Mouse (Mus musculus): ENCODE data around the gene Actr3. TPM values are rescaled to one million over a fixed set of nuclear protein-coding genes. Genes with fewer than 3 reads are reported as not detected.

Actr3 gene
- polyA plus RNA-seq, 1 experiment = 94.2 TPM

DNA sequence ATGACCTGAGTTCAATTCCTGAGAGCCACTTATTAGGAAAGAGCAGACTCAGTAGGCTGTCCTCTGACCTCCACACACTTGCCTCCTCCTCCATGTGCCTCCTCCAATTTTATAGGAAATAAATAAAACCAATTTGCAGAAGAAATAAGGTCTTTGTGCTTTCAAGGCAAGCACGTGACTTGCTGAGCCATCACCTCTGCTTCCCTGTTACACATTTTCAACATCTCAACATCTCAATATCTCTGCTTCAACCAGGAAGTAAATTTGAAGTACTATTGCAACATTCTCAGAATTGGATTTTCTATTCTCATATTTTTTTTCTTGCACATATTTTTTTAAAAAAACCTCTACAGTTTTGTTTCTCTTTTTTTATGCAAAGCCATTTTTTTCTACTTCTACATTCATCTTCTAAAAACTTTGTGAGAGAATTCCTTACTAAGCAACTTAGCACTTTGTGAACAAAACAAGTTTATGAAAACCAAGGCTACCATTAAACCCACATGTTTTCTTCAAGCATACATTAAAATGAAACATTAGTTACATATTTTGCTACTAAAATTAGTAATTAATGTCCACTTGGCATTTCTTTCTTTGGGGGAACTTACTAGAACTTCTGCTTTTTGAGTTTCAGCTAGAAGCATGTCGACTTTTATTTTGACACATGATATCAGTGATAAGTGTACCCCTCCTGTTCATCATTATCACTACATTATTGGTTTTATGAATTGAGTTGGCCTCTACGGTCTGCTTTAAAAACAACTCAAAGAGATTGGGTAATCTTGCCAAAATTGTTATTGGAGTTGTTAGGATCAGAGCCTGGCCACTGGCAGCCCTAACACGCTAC lies 35.5 kb upstream of the Actr3 start:
- H3K27me3 ChIP-seq (ENCODE audit: control insufficient read depth, insufficient read depth, low read length) = no peaks in the 10 kb centered on the region; the same call in 1 of the 2 replicates

DNA sequence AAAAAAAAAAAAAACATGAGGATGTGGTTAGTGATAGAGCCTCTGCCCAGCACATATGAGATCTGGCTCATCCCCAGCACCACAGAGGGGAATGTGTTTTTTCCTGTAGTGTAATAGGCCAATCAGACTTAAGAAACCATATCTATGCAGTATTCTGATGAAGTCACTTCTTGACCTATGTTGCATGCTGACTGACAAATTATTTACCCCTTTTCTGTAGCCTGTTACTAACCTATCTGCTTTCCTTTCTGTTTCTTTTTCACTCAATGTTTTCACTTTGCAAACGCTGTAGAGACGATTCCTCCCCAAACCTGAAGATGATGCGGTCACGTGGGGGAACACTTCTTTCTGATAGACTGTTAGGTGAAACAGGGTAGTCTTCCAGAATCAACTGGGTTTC lies 32.4 kb upstream of the Actr3 start:
- Histone ChIP-seq H3K27ac (ENCODE audit: insufficient read depth, low read length) (no peak overlapping the region), H3K4me1 (ENCODE audit: control insufficient read depth, insufficient read depth, low read length) (no peaks in the 10 kb centered on the region), H3K27me3 (ENCODE audit: control insufficient read depth, insufficient read depth, low read length) (no peaks in the 10 kb centered on the region; the same call in 1 of the 2 replicates), H3K4me3 (replicated peaks; ENCODE audit: insufficient read depth, low read depth, low read length) (no peak overlapping the region)
- WGBS = 96% methylated on average over 4 of the region's 4 CpGs
- no peak for DNase-seq
- no peak for TF ChIP-seq POLR2A (IDR thresholded peaks at IDR 0.05; ENCODE audit: borderline replicate concordance, insufficient read depth, low read length)
- TF ChIP-seq CTCF (IDR thresholded peaks at IDR 0.05; ENCODE audit: borderline replicate concordance, insufficient read depth, low read depth, low read length) = no peak

More for the DNA sequence above, 35.5 kb upstream of the Actr3 start:
- WGBS = 80% methylated on average over 4 of the region's 4 CpGs
- no peaks in the 10 kb centered on the region for H3K4me1 ChIP-seq (ENCODE audit: control insufficient read depth, insufficient read depth, low read length)
- no peak overlapping the region for H3K27ac ChIP-seq (ENCODE audit: insufficient read depth, low read length)
- DNase-seq = no peak
- TF ChIP-seq POLR2A (IDR thresholded peaks at IDR 0.05; ENCODE audit: borderline replicate concordance, insufficient read depth, low read length) (no peak), CTCF (IDR thresholded peaks at IDR 0.05; ENCODE audit: borderline replicate concordance, insufficient read depth, low read depth, low read length) (no peak)
- no peak overlapping the region for H3K4me3 ChIP-seq (replicated peaks; ENCODE audit: insufficient read depth, low read depth, low read length)

DNA sequence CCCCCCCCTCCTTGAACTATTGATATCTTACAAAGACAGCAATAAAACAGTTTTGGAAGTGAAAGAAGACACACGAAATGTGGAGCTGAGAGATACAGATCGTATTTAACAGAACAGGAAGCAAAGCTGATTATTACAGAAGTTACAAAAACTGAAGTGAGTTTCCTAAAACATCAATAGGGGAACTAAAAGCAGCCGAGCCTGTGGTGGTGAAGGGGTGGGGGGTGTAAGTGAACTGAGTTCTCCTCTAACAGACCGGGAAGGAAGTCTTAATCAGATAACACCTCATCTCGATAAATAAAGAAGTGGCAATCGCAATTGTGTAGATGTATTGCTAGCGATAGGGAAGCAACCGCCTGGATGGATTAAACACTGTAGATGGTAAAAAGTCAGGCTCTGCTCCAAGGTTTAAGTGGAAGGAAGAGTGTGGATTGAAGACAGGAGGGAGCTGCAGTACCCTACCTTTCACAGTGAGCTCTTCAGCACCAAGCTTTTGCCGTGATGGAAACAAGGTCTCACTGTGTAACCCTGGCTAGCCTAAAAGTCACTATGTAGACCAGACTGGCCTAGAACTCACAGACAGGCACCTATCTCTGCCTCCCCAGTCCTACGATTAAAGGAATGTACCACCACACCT lies 31.2 kb upstream of the Actr3 start:
- Histone ChIP-seq H3K27ac (ENCODE audit: insufficient read depth, low read length) (no peak overlapping the region), H3K27me3 (ENCODE audit: control insufficient read depth, insufficient read depth, low read length) (no peaks in the 10 kb centered on the region; the same call in 1 of the 2 replicates), H3K4me1 (ENCODE audit: control insufficient read depth, insufficient read depth, low read length) (no peaks in the 10 kb centered on the region), H3K4me3 (replicated peaks; ENCODE audit: insufficient read depth, low read depth, low read length) (no peak overlapping the region)
- no peak for DNase-seq
- WGBS = 88% methylated on average over 10 of the region's 10 CpGs
- TF ChIP-seq CTCF (IDR thresholded peaks at IDR 0.05; ENCODE audit: borderline replicate concordance, insufficient read depth, low read depth, low read length) (no peak), POLR2A (IDR thresholded peaks at IDR 0.05; ENCODE audit: borderline replicate concordance, insufficient read depth, low read length) (no peak)

DNA sequence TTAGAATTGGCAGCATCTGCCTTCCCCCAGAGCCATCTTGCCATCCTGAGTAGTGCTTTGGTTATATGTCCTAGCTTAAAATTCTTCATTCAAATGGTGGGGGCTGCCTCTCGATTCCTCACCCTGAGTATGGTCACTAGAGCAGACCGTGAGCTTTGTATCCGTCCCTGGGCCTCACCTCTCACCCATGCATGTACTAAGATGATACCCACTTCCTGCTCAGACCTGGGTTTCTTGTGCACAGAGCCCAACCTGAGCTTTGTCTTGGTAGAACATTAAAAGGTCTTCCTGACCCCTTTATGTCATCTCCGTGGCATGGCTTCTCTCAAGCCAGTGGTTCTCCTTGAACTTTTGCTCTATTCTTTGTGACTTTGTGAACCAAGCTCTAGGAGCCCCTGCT lies 28.5 kb upstream of the Actr3 start:
- TF ChIP-seq CTCF (IDR thresholded peaks at IDR 0.05; ENCODE audit: borderline replicate concordance, insufficient read depth, low read depth, low read length) = no peak
- TF ChIP-seq POLR2A (IDR thresholded peaks at IDR 0.05; ENCODE audit: borderline replicate concordance, insufficient read depth, low read length) = no peak
- 92% methylated on average over 4 of the region's 4 CpGs for WGBS
- no peaks in the 10 kb centered on the region for H3K27me3 ChIP-seq (ENCODE audit: control insufficient read depth, insufficient read depth, low read length)
- no peak overlapping the region for H3K4me3 ChIP-seq (replicated peaks; ENCODE audit: insufficient read depth, low read depth, low read length)
- no peak overlapping the region for H3K27ac ChIP-seq (ENCODE audit: insufficient read depth, low read length)
- H3K4me1 ChIP-seq (ENCODE audit: control insufficient read depth, insufficient read depth, low read length) = peaks cover 3% of the 10 kb centered on the region; the same call in 1 of the 2 replicates
- no peak for DNase-seq

DNA sequence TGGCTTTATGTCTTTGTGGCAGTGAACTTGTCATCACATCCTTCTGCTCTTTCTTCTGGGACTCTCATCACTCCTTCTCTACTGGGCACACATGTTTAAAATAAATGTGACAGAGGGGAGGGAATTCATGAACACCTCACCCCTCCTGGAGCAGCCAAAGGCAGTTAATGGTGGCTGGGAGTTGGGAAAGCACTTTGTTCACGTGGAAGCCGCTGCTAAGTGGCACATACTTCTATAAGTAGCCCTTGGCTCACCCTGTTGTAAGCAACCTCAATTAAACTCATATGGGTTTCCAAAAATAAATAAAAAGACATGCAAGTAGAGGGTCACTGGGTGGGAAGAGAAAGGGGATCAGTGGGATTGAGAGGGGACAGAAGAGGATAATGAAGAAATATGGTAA lies 27.8 kb upstream of the Actr3 start:
- Histone ChIP-seq H3K27ac (ENCODE audit: insufficient read depth, low read length) (no peak overlapping the region), H3K27me3 (ENCODE audit: control insufficient read depth, insufficient read depth, low read length) (no peaks in the 10 kb centered on the region)
- WGBS = 83% methylated on average over 2 of the region's 2 CpGs

DNA sequence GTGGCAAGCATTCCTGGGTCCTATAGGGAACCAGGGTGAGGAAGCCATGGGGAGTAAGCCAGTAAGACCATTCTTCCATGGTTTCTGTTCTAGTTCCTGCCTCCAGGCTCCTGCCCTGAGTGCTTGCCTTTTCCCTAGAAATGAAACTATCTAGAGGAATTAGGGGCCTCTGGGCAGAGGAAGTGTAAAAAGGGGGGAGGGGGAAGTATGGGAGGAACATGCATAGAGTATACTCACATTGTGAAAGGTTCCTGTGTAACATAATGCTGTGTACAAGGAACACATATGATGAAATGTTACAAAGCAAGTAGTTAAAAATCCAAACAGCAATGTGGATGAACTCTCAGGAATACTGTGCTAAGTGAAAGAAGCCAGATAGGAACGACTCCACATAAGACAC lies 27.4 kb upstream of the Actr3 start:
- 94% methylated on average over 1 of the region's 1 CpGs for WGBS
- DNase-seq = no peak
- TF ChIP-seq POLR2A (IDR thresholded peaks at IDR 0.05; ENCODE audit: borderline replicate concordance, insufficient read depth, low read length) (no peak), CTCF (IDR thresholded peaks at IDR 0.05; ENCODE audit: borderline replicate concordance, insufficient read depth, low read depth, low read length) (no peak)
- Histone ChIP-seq H3K27ac (ENCODE audit: insufficient read depth, low read length) (no peak overlapping the region), H3K27me3 (ENCODE audit: control insufficient read depth, insufficient read depth, low read length) (no peaks in the 10 kb centered on the region), H3K4me3 (replicated peaks; ENCODE audit: insufficient read depth, low read depth, low read length) (no peak overlapping the region), H3K4me1 (ENCODE audit: control insufficient read depth, insufficient read depth, low read length) (peaks cover 9% of the 10 kb centered on the region; the same call in 1 of the 2 replicates)

More for the DNA sequence above, 27.8 kb upstream of the Actr3 start:
- no peak for TF ChIP-seq CTCF (IDR thresholded peaks at IDR 0.05; ENCODE audit: borderline replicate concordance, insufficient read depth, low read depth, low read length)
- H3K4me1 ChIP-seq (ENCODE audit: control insufficient read depth, insufficient read depth, low read length) = peaks cover 4% of the 10 kb centered on the region; the same call in 1 of the 2 replicates
- no peak overlapping the region for H3K4me3 ChIP-seq (replicated peaks; ENCODE audit: insufficient read depth, low read depth, low read length)
- DNase-seq = no peak

DNA sequence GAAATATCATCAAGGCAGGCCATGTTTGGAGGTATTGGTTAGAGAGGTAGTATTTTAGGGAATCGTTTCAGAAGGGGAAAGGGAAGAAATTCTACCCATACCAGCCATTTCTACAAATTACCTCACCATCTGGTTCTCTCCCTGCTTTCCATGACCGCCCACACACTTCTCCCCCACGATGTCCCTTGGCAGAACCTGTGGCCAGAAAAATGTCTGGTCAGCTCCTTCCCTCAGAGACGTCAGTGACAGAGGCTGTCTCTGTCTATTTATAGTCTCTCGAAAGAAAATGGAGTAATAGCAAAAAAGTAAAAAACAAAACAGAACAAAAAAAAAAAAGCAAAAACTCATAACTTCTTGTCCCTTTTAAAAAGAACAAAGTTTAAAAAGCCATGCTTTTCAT lies 23.0 kb upstream of the Actr3 start:
- Histone ChIP-seq H3K27me3 (ENCODE audit: control insufficient read depth, insufficient read depth, low read length) (no peaks in the 10 kb centered on the region), H3K4me3 (replicated peaks; ENCODE audit: insufficient read depth, low read depth, low read length) (no peak overlapping the region), H3K27ac (ENCODE audit: insufficient read depth, low read length) (no peak overlapping the region)

More for the DNA sequence above, 23.0 kb upstream of the Actr3 start:
- peaks cover 9% of the 10 kb centered on the region; the same call in 1 of the 2 replicates for H3K4me1 ChIP-seq (ENCODE audit: control insufficient read depth, insufficient read depth, low read length)
- WGBS = 4% methylated on average over 5 of the region's 5 CpGs
- peak; percentile 56 to 76 for DNase-seq
- TF ChIP-seq POLR2A (IDR thresholded peaks at IDR 0.05; ENCODE audit: borderline replicate concordance, insufficient read depth, low read length) (no peak), CTCF (IDR thresholded peaks at IDR 0.05; ENCODE audit: borderline replicate concordance, insufficient read depth, low read depth, low read length) (no peak)

Measured in cerebellum, adult 2 months (tissue).